Mouse (Mus musculus) E14TG2a.4 (cell line): ENCODE data around the gene 4933427I04Rik.

Source experiments
- H3K27me3 ChIP-seq: 2 replicates; pipeline ENCODE4 v1.6.1; 2014; ENCODE audit warnings: low read length, control low read depth; ENCODE audit not compliant: insufficient read depth
- H3K36me3 ChIP-seq: 2 replicates; pipeline ENCODE4 v1.6.1; 2014; ENCODE audit warnings: low read length, control low read depth; ENCODE audit not compliant: insufficient read depth
- H3K4me1 ChIP-seq: replicated peaks from 2 replicates; pipeline ENCODE4 v1.6.1; 2014; ENCODE audit warnings: low read depth, low read length, control low read depth
- H3K4me3 ChIP-seq: replicated peaks from 2 replicates; pipeline ENCODE4 v1.5.1; 2014; ENCODE audit warnings: mild to moderate bottlenecking, low read length
- H3K9me3 ChIP-seq: 2 replicates; pipeline ENCODE4 v1.6.1; 2014; ENCODE audit warnings: low read length, control low read depth
- CTCF ChIP-seq: conservative IDR thresholded peaks from 2 replicates; pipeline ENCODE4 v1.5.1; 2014; ENCODE audit warnings: low read length
- NANOG ChIP-seq: IDR thresholded peaks from 2 replicates; pipeline ENCODE4 v1.6.1; 2014; ENCODE audit warnings: borderline replicate concordance, low read length, mixed read lengths
- POU5F1 ChIP-seq: IDR thresholded peaks from 2 replicates; pipeline ENCODE4 v1.6.1; 2014; ENCODE audit warnings: low read length, borderline replicate concordance

The 4933427I04Rik gene

DNA sequence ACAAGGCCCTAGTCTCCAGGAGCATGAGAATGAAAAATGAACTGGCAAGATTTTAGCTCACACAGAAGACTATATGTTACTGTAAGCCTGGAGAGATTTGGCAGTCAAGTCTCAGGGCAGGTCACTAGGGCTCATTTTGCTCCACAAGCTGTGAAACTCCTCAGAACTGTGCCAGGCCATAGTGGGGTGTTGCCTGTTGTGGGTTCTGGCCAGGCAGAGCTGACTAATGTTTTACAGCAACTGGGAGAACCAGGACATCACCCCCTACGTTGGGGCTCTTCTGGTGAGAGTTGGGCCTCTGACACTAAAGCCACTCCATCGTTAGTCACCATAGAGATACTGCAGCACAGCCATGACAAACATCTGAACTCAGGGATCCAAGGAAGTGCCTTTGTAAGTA lies 324 bp downstream of the 4933427I04Rik start:
- no peaks in the 10 kb centered on the region for H3K4me1 ChIP-seq

DNA sequence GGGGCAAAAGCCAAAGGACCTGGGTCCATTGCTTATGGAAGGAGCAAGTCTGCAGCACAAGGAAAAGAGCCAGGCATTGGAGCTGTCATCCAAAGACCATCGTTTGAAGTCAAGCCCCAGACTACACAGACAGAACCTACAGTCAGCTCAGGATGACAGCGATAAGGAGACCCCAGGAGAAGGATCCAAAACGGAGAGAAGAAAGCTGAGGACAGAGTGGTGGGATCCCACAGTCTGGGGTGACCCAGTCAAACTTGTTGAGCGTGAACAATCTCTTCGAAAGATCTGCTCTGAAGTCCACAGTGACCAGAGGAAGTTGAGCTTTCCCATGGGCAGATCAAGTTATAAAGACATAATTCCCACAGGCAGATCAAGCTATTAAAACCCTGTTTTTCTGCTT lies 1.1 kb downstream of the 4933427I04Rik start:
- H3K9me3 ChIP-seq, result peaks cover 15% of the 10 kb centered on the region
- TF ChIP-seq NANOG (no peak), POU5F1 (no peak), CTCF (no peak)
- H3K4me3 ChIP-seq, result no peak overlapping the region
- H3K36me3 ChIP-seq, result no peaks in the 10 kb centered on the region
- H3K4me1 ChIP-seq, result no peaks in the 10 kb centered on the region
- H3K27me3 ChIP-seq, result no peaks in the 10 kb centered on the region; the same call in 1 of the 2 replicates

More for the DNA sequence above, 324 bp downstream of the 4933427I04Rik start:
- no peaks in the 10 kb centered on the region for H3K36me3 ChIP-seq
- no peak overlapping the region for H3K4me3 ChIP-seq
- H3K27me3 ChIP-seq, result no peaks in the 10 kb centered on the region; the same call in 1 of the 2 replicates
- no peak for TF ChIP-seq NANOG
- TF ChIP-seq POU5F1, result no peak
- no peak for TF ChIP-seq CTCF
- peaks cover 15% of the 10 kb centered on the region for H3K9me3 ChIP-seq

DNA sequence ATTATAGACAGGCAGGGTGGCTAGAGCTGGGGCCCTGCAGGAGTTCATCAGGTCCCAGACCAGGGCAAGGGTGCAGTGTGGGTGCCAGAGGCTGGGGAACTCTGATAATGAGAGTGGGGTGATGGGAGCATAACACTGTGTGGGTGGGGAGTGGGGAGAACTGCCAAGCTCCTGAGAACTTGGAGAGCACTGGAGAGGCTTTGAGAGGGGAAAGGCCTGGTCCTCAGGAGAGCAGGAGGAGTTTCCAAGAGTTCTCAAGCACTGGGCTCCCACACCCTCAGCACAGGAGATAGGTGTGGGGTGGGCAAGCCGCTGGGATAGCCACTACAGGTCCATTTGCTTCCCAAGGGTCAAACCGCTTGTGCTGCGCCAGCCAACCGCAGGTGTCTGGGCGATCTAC lies 34.2 kb downstream of the 4933427I04Rik start:
- H3K36me3 ChIP-seq, result no peaks in the 10 kb centered on the region
- H3K9me3 ChIP-seq, result no peaks in the 10 kb centered on the region
- no peak for TF ChIP-seq POU5F1
- TF ChIP-seq CTCF, result no peak
- no peak for TF ChIP-seq NANOG
- no peak overlapping the region for H3K4me3 ChIP-seq
- peaks cover 33% of the 10 kb centered on the region for H3K27me3 ChIP-seq
- H3K4me1 ChIP-seq, result peaks cover 32% of the 10 kb centered on the region

DNA sequence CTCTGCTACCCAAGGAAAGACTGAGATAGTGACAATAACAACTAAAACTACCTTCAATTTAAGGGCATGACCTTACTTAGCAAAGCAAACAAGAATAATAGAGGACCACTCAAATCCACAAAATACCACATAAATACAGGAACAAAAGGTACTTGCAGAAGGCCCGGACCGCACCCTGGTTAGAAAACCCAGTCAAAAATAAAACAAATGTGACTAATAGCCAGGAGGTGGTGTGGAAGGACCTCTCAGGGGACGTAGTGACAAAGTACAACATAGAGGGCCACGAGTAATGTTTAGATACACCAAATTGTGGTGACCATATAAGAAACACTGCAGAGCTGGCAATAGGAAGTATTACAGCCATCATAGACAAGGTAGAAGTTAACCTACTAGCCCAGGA lies 34.8 kb downstream of the 4933427I04Rik start:
- TF ChIP-seq CTCF (no peak), POU5F1 (no peak), NANOG (no peak)

DNA sequence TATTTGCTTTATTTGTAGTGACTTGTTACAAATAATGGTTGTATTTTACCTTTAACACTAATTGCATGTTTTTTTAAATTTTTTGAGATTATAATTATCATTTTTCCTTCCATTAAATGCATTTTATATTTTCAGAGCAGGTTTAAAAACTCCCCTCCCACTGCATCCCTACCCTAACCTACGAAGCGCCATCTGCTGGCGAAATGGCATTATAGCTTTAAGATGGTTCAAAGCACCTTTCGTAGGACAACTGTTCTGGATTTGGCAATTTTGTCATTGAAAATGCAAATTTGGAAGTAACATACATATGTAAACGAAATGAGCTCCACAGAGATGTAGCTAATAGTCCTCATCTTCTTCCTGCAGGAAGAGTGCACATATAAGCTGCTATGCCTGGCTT lies 39.2 kb downstream of the 4933427I04Rik start:
- no peaks in the 10 kb centered on the region for H3K36me3 ChIP-seq
- no peak overlapping the region for H3K4me3 ChIP-seq
- H3K9me3 ChIP-seq, result no peaks in the 10 kb centered on the region
- no peak for TF ChIP-seq POU5F1
- no peak for TF ChIP-seq NANOG
- TF ChIP-seq CTCF, result peak; percentile 75
- peaks cover 28% of the 10 kb centered on the region for H3K4me1 ChIP-seq
- H3K27me3 ChIP-seq, result peaks cover 23% of the 10 kb centered on the region

More for the DNA sequence above, 34.8 kb downstream of the 4933427I04Rik start:
- Histone ChIP-seq H3K27me3 (peaks cover 33% of the 10 kb centered on the region), H3K4me1 (peaks cover 32% of the 10 kb centered on the region), H3K9me3 (no peaks in the 10 kb centered on the region), H3K4me3 (no peak overlapping the region), H3K36me3 (no peaks in the 10 kb centered on the region)

DNA sequence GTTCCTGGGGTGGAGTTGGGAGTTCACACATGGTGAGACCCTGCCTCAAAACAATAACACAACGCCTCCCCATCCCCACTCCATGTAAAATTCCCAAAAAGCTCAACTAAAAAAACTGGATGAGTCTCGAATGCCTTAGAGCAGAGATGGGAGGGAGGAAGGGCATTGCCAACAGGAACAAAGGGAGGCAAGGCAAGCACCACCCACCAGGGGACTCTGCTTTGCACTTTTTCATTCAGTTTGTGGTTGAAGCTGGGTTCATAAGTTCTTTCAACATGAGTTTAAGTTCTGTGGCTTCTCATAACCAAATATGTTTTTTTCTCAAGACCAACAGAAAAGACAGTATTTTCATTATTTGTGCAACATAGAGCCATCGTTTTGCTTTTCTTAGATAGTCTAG lies 44.0 kb downstream of the 4933427I04Rik start:
- H3K36me3 ChIP-seq, result peaks cover 14% of the 10 kb centered on the region
- no peak for TF ChIP-seq CTCF
- TF ChIP-seq POU5F1, result no peak
- TF ChIP-seq NANOG, result no peak
- no peak overlapping the region for H3K4me3 ChIP-seq
- peaks cover 29% of the 10 kb centered on the region for H3K4me1 ChIP-seq
- H3K27me3 ChIP-seq, result no peaks in the 10 kb centered on the region
- no peaks in the 10 kb centered on the region for H3K9me3 ChIP-seq

DNA sequence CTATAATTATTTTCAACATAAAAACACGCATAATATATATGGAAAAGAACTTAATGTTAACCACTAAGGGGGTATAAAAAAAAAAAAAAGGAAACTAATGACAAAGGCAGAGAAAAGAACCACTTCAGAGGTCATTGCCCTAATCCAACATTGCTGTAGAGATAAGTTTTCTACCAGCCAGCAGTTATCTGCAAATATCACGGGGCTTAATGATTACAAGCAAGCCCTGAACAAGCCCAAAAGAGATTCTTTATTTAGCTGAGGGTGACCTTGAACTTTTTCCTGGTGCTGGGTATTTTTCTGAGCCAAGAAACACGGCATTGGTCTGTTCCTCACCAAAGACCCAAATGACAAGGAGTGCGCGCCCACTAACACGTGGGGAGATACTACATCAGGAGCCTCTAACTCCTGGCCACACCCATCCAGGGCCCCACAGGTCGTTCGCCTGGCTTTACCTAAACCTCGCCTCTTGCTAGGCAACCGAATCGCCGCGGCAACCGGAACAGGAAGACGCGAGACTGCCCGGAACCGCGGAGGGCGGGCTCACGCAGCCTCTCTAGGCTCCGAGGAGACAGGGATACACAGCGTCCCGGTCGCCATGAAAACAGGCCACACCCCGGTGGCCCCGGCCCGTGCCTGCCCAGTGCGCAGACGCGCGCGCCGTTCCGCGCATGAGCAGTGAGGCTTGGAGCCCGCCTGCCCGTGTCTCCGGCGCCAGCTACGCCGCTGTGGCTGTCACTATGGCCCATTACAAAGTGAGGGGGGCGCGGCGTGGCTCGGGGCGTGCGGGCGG lies 45.0 kb downstream of the 4933427I04Rik start, which contains the start of gene Mycbp:
Mycbp (plus strand) TSS at position 500 of the 793 bp plus-strand sequence.
- Histone ChIP-seq H3K4me3 (peak within 1 kb of the TSS; percentile 88), H3K36me3 (peaks cover 25% of the 10 kb centered on the region), H3K4me1 (peaks cover 35% of the 10 kb centered on the region), H3K27me3 (no peaks in the 10 kb centered on the region), H3K9me3 (no peaks in the 10 kb centered on the region)
- no peak for TF ChIP-seq CTCF
- TF ChIP-seq POU5F1, result no peak
- no peak for TF ChIP-seq NANOG

DNA sequence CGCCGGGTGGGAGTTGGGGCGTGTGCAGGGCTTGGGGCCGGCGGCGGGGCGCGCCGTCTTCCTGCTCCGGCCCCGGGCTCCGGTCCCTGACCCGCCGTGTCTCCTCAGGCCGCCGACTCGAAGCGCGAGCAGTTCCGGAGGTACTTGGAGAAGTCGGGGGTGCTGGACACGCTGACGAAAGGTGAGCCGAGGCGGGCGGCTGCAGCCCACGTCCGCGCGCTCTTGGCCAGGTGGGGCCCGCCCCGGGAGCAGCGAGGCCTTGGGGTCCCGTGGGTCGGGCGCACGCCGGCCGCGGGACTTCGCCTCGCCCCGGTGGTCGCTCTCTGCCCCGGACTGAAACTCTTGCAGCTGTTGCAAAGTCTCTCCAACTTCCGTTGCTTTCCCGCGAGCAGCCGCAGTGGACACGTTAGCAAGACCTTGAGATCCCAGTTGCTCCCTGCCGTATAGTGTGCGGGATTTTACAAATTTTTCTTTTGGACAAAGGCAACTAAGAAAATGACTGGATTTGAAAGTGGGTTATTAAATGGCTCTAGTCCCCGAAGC lies 45.7 kb downstream of the 4933427I04Rik start:
- no peaks in the 10 kb centered on the region for H3K27me3 ChIP-seq
- no peaks in the 10 kb centered on the region for H3K9me3 ChIP-seq
- H3K36me3 ChIP-seq, result peaks cover 32% of the 10 kb centered on the region
- H3K4me3 ChIP-seq, result peak overlapping the region; percentile 88
- TF ChIP-seq CTCF (no peak), POU5F1 (no peak), NANOG (no peak)
- H3K4me1 ChIP-seq, result peaks cover 35% of the 10 kb centered on the region

DNA sequence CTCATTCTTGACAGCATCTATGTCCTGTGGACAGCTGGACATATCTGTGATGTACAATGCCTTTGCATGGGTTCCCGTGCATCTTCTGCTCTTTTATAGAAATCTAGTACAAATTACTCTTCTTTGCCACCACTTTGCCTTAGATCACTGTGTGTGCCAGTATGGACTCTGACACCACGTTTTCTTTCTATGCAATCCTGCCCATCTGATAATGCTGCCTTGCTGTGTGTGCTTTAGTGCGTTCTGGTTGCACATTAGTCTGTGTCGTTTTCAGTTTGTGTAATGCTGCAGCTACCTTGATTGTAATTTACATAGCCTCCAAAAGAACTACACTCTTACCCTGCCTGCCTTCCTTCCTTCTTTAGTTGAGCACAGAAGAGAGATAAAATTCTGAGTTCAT lies 52.0 kb downstream of the 4933427I04Rik start:
- H3K4me1 ChIP-seq, result peaks cover 31% of the 10 kb centered on the region
- no peak overlapping the region for H3K4me3 ChIP-seq
- TF ChIP-seq POU5F1 (no peak), NANOG (no peak), CTCF (no peak)

More for the DNA sequence above, 52.0 kb downstream of the 4933427I04Rik start:
- no peaks in the 10 kb centered on the region for H3K9me3 ChIP-seq
- no peaks in the 10 kb centered on the region for H3K27me3 ChIP-seq
- peaks cover 84% of the 10 kb centered on the region for H3K36me3 ChIP-seq
